Mouse (Mus musculus): Measurements from ENCODE around the gene Tmem87a.

- no peak for TF ChIP-seq EP300 (IDR thresholded peaks at IDR 0.05)
- no peak for TF ChIP-seq CTCF (IDR thresholded peaks at IDR 0.05)
Measured at GRCm38 (mm10) chr2:120386264-120386663, 17.6 kb downstream of the Tmem87a start.

All from lung, postnatal 0 days (tissue).